In the genomic region with DNA sequence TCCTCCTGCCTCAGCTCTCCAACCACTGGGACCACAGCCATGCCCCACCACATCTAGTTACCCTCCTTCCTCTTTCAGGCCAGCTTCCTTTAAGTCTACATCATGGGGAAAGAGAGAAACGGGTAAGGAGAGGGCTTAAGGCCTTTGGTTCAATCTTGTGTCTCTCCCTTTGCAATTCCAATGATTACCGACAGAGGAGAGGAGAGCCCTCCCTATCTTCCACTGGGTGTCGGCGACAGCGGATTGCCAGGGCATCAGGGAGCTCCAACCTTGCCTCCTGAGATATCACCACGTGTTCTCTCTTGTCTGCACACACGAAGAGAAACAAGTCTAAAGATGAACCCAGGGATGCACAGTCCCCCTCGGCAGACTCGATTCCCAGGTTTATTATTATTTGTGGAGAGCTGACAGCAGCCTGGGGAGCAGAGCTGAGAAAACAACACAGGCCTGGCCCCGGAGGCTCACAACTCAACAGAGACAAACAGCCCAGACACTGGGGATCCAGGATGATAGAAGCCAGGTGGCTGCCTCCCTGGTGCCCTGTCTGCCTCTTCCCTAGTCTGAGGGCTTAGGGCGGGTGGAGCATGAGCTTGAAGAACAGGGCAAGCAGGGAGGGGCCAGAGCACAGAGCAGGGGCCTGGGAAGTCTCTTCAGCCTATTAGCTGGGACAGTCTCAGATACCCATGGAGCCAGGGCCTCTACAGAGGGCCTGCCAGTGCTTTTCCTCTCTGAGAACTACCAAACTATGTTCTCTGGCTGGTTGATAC, we compare ENCODE assay signal across 12 mouse cellular contexts.
DNase-seq lines count a peak whose midpoint lies in the region; ATAC-seq and TF ChIP-seq lines count a peak whose summit lies in the region.
"Had no signal": no experiment of that assay in that cellular context is flagged by ENCODE, and none has a peak within 500 bp of the region (broad histone marks: within the 10 kb centered on the region; RNA-seq: fewer than 3 reads in every experiment).

No protein-coding gene starts in this region.

- 0 out of 2 replicates have a peak, but pooled peaks have one; percentile 15 for TF ChIP-seq CTCF in gastrocnemius, adult 2 months (IDR thresholded peaks at IDR 0.05)
- peak; percentile 22 for TF ChIP-seq CTCF in left cerebral cortex, adult 2 months (IDR thresholded peaks at IDR 0.05)

- intact Hi-C loops in gastrocnemius, adult 2 months (cut with DNase I): no loop called here
- intact Hi-C loops in gastrocnemius, postnatal 14 days (cut with DNase I; ENCODE audit: low total_unique reads): loop anchor here (10.0 kb wide), 2 partner anchors 138 to 178 kb away; no protein-coding TSS in a partner anchor
- intact Hi-C loops in left cerebral cortex, adult 2 months (cut with DNase I): no loop called here
- intact Hi-C loops in left cerebral cortex, postnatal 36 days (cut with DNase I): no loop called here

- H3K4me3 ChIP-seq in gastrocnemius, adult 2 months: no peak overlapping the region
- no peak overlapping the region for H3K4me3 ChIP-seq in left cerebral cortex, adult 2 months

- DNase-seq in gastrocnemius, adult 2 months: no peak
- DNase-seq in gastrocnemius, postnatal 14 days: no peak
- no peak for DNase-seq in left cerebral cortex, adult 2 months (ENCODE audit: extremely low spot score in 1 of 2, low spot score in 2 of 2)
- no peak for DNase-seq in left cerebral cortex, postnatal 36 days (ENCODE audit: low spot score in 2 of 2)
- DNase-seq in embryo, embryonic 11 days: peak; percentile 47
- peak; percentile 57 for DNase-seq in mesoderm, embryonic 11.5 days (ENCODE audit: low read depth, low spot score)
- DNase-seq in thymus, postnatal 4 days: no peak
- DNase-seq: cerebellum, adult 11-12 months; kidney, postnatal 4 days; left cerebral cortex, postnatal 4 days; lung, postnatal 10 days had no signal

- ATAC-seq in erythroblast, adult 5-6 weeks (replicated peaks; ENCODE audit: low FRiP score, poor library complexity, severe bottlenecking): no peak

- H3K27ac ChIP-seq in gastrocnemius, adult 2 months: no peak overlapping the region
- peak overlapping the region; percentile 58 for H3K27ac ChIP-seq in left cerebral cortex, adult 2 months

Comparison
In these comparisons a context has a peak if more than half of its experiments do, and no peak if none do; other contexts are left out.
1. DNase-seq: peak in embryo, embryonic 11 days (single experiment) and mesoderm, embryonic 11.5 days (single experiment); none in gastrocnemius, adult 2 months (single experiment), gastrocnemius, postnatal 14 days (single experiment), left cerebral cortex, adult 2 months (0 of 2), left cerebral cortex, postnatal 36 days (0 of 2) and thymus, postnatal 4 days (single experiment).